Mouse (Mus musculus) midbrain, embryonic 10.5 days (tissue): Measurements from ENCODE around the gene Furin. TPM values are rescaled to one million over a fixed set of nuclear protein-coding genes. Genes with fewer than 3 reads are reported as not detected.

ENCODE experiments used
- DNase-seq: peaks from one replicate; pipeline ENCODE4 v3.0.0-alpha.2; 2017; ENCODE audit warnings: low spot score
- H3K27ac ChIP-seq: fragments of 300-500 bp; sonication (generic); replicated peaks from 2 replicates; pipeline ENCODE4 v1.5.1; 2016; ENCODE audit warnings: mild to moderate bottlenecking
- H3K27me3 ChIP-seq: fragments of 300-500 bp; sonication (generic); 2 replicates; pipeline ENCODE4 v1.6.1; 2016; ENCODE audit warnings: low read depth, mild to moderate bottlenecking; ENCODE audit not compliant: poor library complexity, severe bottlenecking
- H3K36me3 ChIP-seq: fragments of 300-500 bp; sonication (generic); 2 replicates; pipeline ENCODE4 v1.6.1; 2016; ENCODE audit warnings: mild to moderate bottlenecking, moderate library complexity
- H3K4me1 ChIP-seq: fragments of 300-500 bp; sonication (generic); 2 replicates; pipeline ENCODE4 v1.6.1; 2016
- H3K4me3 ChIP-seq: fragments of 300-500 bp; sonication (generic); 2 replicates; pipeline ENCODE4 v1.5.1; 2016; ENCODE audit warnings: mild to moderate bottlenecking, moderate library complexity
- H3K9me3 ChIP-seq: fragments of 300-500 bp; sonication (generic); replicated peaks from 2 replicates; pipeline ENCODE4 v1.6.1; 2016; ENCODE audit warnings: mild to moderate bottlenecking
- WGBS: fragments of 180-500 bp; shearing (Covaris S2); methylation state at CpG from one replicate; pipeline ENCODE4 v1.1.7; 2016; 5-methylcytosine and 5-hydroxymethylcytosine counted together
- polyA plus RNA-seq: library from polyadenylated mRNA; unstranded; fragments of >200 nt; fragmentation: Nextera tagmentation; extraction: Ambion mirVana; gene quantifications from 2 replicates; pipeline ENCODE4 v1.2.1, GENCODE M21; 2016

The Furin gene
- polyA plus RNA-seq, 1 experiment from 2014 or later: 3.0 TPM

- 92% methylated on average over 15 of the region's 15 CpGs for WGBS
- Histone ChIP-seq H3K4me3 (no peak overlapping the region), H3K36me3 (peaks cover 67% of the 10 kb centered on the region), H3K4me1 (peaks cover 18% of the 10 kb centered on the region), H3K27ac (no peak overlapping the region), H3K27me3 (peaks cover 25% of the 10 kb centered on the region), H3K9me3 (no peaks in the 10 kb centered on the region)
- DNase-seq: no peak
These were observed 13.1 kb downstream of the Furin start for GRCm38 (mm10) chr7:80392119-80392518.

GRCm38 (mm10) chr7:80387633-80388543, 17.3 kb downstream of the Furin start, which contains the start of gene Fes:
Gene Fes (minus strand): TSS chr7:80387946.
- 6% methylated on average over 33 of the region's 33 CpGs for WGBS
- peaks cover 32% of the 10 kb centered on the region for H3K36me3 ChIP-seq
- peaks cover 27% of the 10 kb centered on the region for H3K4me1 ChIP-seq
- peaks cover 43% of the 10 kb centered on the region for H3K27me3 ChIP-seq
- H3K9me3 ChIP-seq: no peaks in the 10 kb centered on the region
- H3K27ac ChIP-seq: peak within 1 kb of the TSS; percentile 83
- peak; percentile 54 for DNase-seq
- H3K4me3 ChIP-seq: peak within 1 kb of the TSS; percentile 52

- H3K27ac ChIP-seq: peak overlapping the region; percentile 83
- 25% methylated on average over 17 of the region's 17 CpGs for WGBS
- H3K36me3 ChIP-seq: peaks cover 24% of the 10 kb centered on the region
- peaks cover 51% of the 10 kb centered on the region for H3K27me3 ChIP-seq
- peaks cover 35% of the 10 kb centered on the region for H3K4me1 ChIP-seq
- peak overlapping the region; percentile 52 for H3K4me3 ChIP-seq
- DNase-seq: no peak
- no peaks in the 10 kb centered on the region for H3K9me3 ChIP-seq
These were observed 18.1 kb downstream of the Furin start for GRCm38 (mm10) chr7:80387033-80387632.

- peaks cover 17% of the 10 kb centered on the region for H3K36me3 ChIP-seq
- peaks cover 58% of the 10 kb centered on the region for H3K27me3 ChIP-seq
- peak; percentile 91 for DNase-seq
- H3K4me3 ChIP-seq: peak overlapping the region; percentile 52
- H3K4me1 ChIP-seq: peaks cover 38% of the 10 kb centered on the region
- H3K27ac ChIP-seq: peak overlapping the region; percentile 83
- no peaks in the 10 kb centered on the region for H3K9me3 ChIP-seq
- WGBS: 29% methylated on average over 18 of the region's 18 CpGs
These were observed 18.9 kb downstream of the Furin start for GRCm38 (mm10) chr7:80386235-80386930.

GRCm38 (mm10) chr7:80382919-80383318, 22.3 kb downstream of the Furin start:
- Histone ChIP-seq H3K9me3 (no peaks in the 10 kb centered on the region), H3K27ac (no peak overlapping the region), H3K27me3 (peaks cover 54% of the 10 kb centered on the region), H3K4me1 (peaks cover 28% of the 10 kb centered on the region), H3K4me3 (no peak overlapping the region), H3K36me3 (no peaks in the 10 kb centered on the region)
- DNase-seq: no peak
- 72% methylated on average over 11 of the region's 11 CpGs for WGBS

- Histone ChIP-seq H3K9me3 (no peaks in the 10 kb centered on the region), H3K27me3 (peaks cover 39% of the 10 kb centered on the region), H3K36me3 (no peaks in the 10 kb centered on the region), H3K27ac (no peak overlapping the region), H3K4me1 (peaks cover 19% of the 10 kb centered on the region), H3K4me3 (no peak overlapping the region)
- 63% methylated on average over 13 of the region's 13 CpGs for WGBS
- DNase-seq: peak; percentile 36
These were observed 25.7 kb downstream of the Furin start for GRCm38 (mm10) chr7:80379531-80379930.

GRCm38 (mm10) chr7:80377471-80377870, 27.8 kb downstream of the Furin start:
- 37% methylated on average over 6 of the region's 6 CpGs for WGBS
- H3K9me3 ChIP-seq: no peaks in the 10 kb centered on the region
- no peak overlapping the region for H3K4me3 ChIP-seq
- no peak overlapping the region for H3K27ac ChIP-seq
- peak; percentile 65 for DNase-seq
- no peaks in the 10 kb centered on the region for H3K36me3 ChIP-seq
- H3K4me1 ChIP-seq: peaks cover 14% of the 10 kb centered on the region
- H3K27me3 ChIP-seq: peaks cover 24% of the 10 kb centered on the region

GRCm38 (mm10) chr7:80376192-80376591, 29.0 kb downstream of the Furin start:
- peaks cover 11% of the 10 kb centered on the region for H3K27me3 ChIP-seq
- no peak for DNase-seq
- H3K27ac ChIP-seq: no peak overlapping the region
- H3K9me3 ChIP-seq: no peaks in the 10 kb centered on the region
- peaks cover 8% of the 10 kb centered on the region for H3K4me1 ChIP-seq
- 79% methylated on average over 10 of the region's 10 CpGs for WGBS
- no peaks in the 10 kb centered on the region for H3K36me3 ChIP-seq
- no peak overlapping the region for H3K4me3 ChIP-seq

- WGBS: 92% methylated on average over 9 of the region's 9 CpGs
- H3K27me3 ChIP-seq: peaks cover 4% of the 10 kb centered on the region; the same call in 1 of the 2 replicates
- no peaks in the 10 kb centered on the region for H3K9me3 ChIP-seq
- no peak overlapping the region for H3K4me3 ChIP-seq
- peaks cover 9% of the 10 kb centered on the region for H3K4me1 ChIP-seq
- no peak overlapping the region for H3K27ac ChIP-seq
- no peak for DNase-seq
- no peaks in the 10 kb centered on the region for H3K36me3 ChIP-seq
These were observed 29.7 kb downstream of the Furin start for GRCm38 (mm10) chr7:80375376-80376039.

- no peak overlapping the region for H3K4me3 ChIP-seq
- WGBS: 87% methylated on average over 3 of the region's 3 CpGs
- no peak overlapping the region for H3K27ac ChIP-seq
- H3K36me3 ChIP-seq: no peaks in the 10 kb centered on the region
- H3K4me1 ChIP-seq: peaks cover 17% of the 10 kb centered on the region
- 0 out of 2 replicates have a peak, but pooled peaks cover 3% of the 10 kb centered on the region for H3K27me3 ChIP-seq
- H3K9me3 ChIP-seq: no peaks in the 10 kb centered on the region
- no peak for DNase-seq
These were observed 30.5 kb downstream of the Furin start for GRCm38 (mm10) chr7:80374733-80375132.

GRCm38 (mm10) chr7:80374280-80374679, 31.0 kb downstream of the Furin start:
- Histone ChIP-seq H3K27me3 (no peaks in the 10 kb centered on the region), H3K4me1 (peaks cover 21% of the 10 kb centered on the region), H3K9me3 (no peaks in the 10 kb centered on the region), H3K27ac (no peak overlapping the region), H3K4me3 (no peak overlapping the region), H3K36me3 (no peaks in the 10 kb centered on the region)
- DNase-seq: no peak
- 63% methylated on average over 3 of the region's 3 CpGs for WGBS

GRCm38 (mm10) chr7:80373850-80374249, 31.4 kb downstream of the Furin start:
- no peak overlapping the region for H3K4me3 ChIP-seq
- H3K27ac ChIP-seq: no peak overlapping the region
- H3K27me3 ChIP-seq: no peaks in the 10 kb centered on the region
- 88% methylated on average over 12 of the region's 12 CpGs for WGBS
- no peaks in the 10 kb centered on the region for H3K36me3 ChIP-seq
- DNase-seq: no peak
- H3K4me1 ChIP-seq: peaks cover 25% of the 10 kb centered on the region
- no peaks in the 10 kb centered on the region for H3K9me3 ChIP-seq
